Mouse (Mus musculus) activated CD4-positive, CD25-positive, alpha-beta regulatory T cell, adult 4 months (primary cell): ENCODE results near the gene Grwd1. TPM values are rescaled to one million over a fixed set of nuclear protein-coding genes. Genes with fewer than 3 reads are reported as not detected.
"Not testable (repeated sequence)": the region's sequence is repeated elsewhere in the genome, so short reads cannot be mapped to it uniquely, and the experiment has no call there.

Source experiments
- ATAC-seq: one replicate; pipeline ENCODE4 v1.8.0; 2017
- polyA plus RNA-seq, 2 experiments: library from polyadenylated mRNA; unstranded; fragments of 100-300 nt; shearing (Covaris generic); gene quantifications; one replicate each; pipeline ENCODE4 v1.2.1; 2017

Grwd1 gene
- 10 to 100 TPM; 16.1 to 25.3 TPM for polyA plus RNA-seq

DNA sequence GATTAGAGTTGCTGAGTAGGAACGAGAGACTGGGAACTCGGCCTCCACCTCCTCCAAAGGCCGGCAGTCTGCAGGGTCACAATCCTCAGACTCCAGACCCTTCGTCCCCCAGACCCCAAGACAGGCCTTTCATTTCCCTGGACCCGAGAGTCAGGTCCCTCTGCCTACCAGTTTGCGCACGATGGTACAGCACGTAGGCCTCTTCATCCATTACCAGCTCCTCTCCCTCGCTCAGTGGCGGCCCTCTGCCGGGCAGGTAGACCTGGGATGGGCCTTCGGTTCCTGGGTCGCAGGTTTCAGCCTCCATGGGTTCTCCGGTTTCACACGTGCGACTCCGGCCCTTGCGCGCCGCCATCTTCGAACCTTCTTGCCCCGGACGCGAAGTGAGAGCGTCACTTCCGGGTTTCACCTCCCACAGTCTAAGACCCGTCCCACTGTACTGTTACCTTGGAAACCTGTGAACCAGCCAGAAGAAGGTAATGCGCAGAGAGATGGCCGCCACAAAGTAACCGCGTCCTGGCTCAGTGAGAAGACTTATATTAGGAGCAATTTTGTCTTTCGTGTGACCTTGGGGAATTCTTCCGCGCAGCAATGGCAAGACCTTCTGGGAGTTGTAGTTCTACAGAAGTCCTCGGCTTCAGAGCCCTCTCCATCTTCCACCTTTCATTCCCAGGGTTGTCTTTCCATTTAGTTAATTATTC, at the start of gene Grwd1:
Gene Grwd1 (minus strand): TSS at position 518 of the 701 bp plus-strand sequence.
- ATAC-seq = peak; percentile 99

- no peak for ATAC-seq
Observed at GRCm38 (mm10) chr7:45880531-45880930, 49.8 kb upstream of the Grwd1 start.

DNA sequence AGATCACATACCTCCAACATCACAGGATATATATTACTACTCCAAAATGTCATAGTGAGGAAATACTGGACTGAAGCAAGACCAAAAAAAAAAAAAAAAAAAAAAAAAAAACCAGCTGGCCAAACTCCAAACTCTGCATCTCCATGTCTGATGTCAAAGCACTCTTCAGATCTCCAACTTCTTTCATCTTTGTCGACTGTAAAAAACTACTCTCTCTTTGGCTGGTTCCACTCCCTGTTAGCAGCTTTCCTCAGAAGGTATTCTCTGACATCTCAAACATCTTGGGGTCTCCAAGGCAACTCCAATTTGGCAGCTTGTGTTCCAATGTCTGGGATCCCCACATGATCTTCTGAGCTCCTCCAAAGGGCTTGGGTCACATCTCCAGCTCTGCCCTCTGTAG, 47.5 kb upstream of the Grwd1 start, which contains the start of gene Grin2d:
Gene Grin2d (minus strand): TSS at position 101 of the 400 bp plus-strand sequence.
- ATAC-seq = not testable (repeated sequence)

DNA sequence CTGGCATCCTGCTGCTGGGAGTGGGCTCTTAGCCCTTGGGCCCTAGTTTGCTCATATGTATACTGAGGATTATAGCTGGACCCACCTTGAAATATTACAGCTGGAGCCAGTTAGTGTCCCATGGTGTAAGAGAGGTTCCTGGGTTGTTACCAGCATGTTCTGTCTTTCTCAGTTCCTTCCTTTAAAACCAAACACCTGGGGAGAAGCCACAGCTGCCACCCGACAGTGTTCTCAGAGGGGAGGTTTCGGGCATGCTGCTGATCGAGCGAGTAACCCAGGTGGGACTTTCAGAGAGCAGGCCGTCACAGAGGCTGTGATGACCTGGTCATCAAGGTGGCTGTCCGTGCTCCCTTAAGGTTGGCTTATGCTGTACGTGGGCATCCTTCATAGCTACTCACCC, 46.2 kb upstream of the Grwd1 start:
- ATAC-seq = no peak

GRCm38 (mm10) chr7:45873061-45873947, 42.6 kb upstream of the Grwd1 start:
- no peak for ATAC-seq

GRCm38 (mm10) chr7:45872624-45873023, 41.9 kb upstream of the Grwd1 start, which contains the start of gene Kdelr1:
Gene Kdelr1 (plus strand): TSS chr7:45872772.
- peak; percentile 83 for ATAC-seq

DNA sequence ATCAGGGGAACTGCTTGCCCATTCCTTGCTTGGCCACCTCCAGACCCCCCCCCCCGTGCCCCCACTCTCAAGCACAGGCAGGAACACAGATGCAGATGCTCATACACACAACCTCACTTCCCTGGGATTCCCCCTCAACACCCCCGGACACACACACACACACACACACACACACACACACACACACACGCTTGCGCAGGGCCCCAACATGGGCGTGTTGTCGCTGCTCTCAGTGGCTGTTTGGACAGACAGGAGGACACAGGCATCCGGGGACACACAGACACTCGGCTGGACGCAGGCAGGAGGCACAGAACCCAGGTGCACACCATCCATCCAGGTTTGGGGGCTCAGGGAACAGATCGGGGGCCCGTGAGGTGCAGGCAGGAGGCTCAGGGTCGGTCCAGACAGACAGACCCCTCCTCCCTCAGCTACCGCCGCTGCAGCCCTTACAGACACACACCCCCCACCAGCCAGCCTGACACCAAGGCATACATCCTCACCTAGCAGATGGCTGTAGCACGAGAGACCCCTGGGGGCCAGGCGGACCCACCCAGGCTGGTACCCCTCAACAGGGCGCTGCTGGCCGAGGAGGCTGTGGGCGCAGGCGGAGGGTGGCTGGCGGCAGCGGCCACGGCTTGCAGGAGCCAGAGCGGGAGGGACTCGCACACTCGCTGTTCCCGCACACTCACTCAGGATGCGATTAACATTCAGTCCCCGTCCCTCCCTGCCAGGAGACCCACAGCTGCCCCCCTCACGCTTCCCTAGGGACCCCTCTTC, 39.7 kb upstream of the Grwd1 start:
- ATAC-seq = no peak

GRCm38 (mm10) chr7:45869787-45870186, 39.0 kb upstream of the Grwd1 start:
- ATAC-seq = no peak

DNA sequence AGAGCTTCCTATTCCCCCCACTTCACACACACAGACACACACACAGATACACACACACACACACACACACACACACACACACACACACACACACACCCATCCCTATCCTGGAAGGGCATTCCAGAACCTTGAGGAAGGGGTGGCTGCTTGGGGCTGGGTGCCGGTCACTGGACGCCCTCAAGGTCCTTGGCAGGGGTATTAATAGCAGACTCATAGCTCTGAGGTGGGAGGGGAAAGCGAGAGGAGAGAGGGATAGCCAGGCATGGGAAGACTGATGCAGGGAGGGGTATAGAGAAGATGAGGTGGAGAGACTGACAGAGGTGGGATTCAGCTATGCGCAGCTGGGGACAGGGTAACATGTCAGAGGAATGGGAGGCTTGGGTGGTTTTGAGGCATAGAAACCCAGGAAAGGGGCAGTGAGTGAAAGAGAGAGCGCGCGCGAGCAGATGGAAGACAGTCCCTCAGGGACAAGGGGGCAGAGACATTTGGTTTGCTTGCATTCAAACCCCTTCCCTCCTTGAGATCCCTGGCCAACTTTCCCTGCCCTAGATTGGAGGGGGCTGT, 38.4 kb upstream of the Grwd1 start:
- ATAC-seq = no peak

GRCm38 (mm10) chr7:45867871-45868270, 37.1 kb upstream of the Grwd1 start:
- no peak for ATAC-seq

- peak; percentile 75 for ATAC-seq
Observed at GRCm38 (mm10) chr7:45865925-45866910, 35.5 kb upstream of the Grwd1 start.

GRCm38 (mm10) chr7:45864435-45864834, 33.7 kb upstream of the Grwd1 start:
- ATAC-seq = no peak

DNA sequence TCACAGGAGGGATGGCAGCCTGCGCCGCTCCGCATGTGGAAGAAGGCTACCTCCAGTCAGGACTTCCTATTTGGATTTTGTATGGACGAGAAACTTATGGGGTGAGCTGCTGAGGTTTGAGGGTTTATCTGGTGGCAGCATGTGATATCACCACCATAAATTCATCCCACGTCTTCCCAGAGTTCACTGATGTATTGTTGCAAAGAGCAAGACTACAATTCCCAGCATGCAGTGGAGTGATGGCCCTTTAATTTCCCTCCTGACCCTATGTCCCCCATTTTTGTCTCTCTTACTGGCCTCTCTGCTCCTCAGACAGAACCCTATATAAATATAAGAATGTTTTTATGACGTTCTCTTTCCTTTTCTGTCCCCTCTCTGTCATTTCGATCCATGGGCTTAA, 32.1 kb upstream of the Grwd1 start:
- no peak for ATAC-seq

- ATAC-seq = no peak
Observed at GRCm38 (mm10) chr7:45859008-45859407, 28.3 kb upstream of the Grwd1 start.

- no peak for ATAC-seq
Observed at GRCm38 (mm10) chr7:45856950-45857901, 26.5 kb upstream of the Grwd1 start.

GRCm38 (mm10) chr7:45853089-45853488, 22.3 kb upstream of the Grwd1 start:
- ATAC-seq = no peak

DNA sequence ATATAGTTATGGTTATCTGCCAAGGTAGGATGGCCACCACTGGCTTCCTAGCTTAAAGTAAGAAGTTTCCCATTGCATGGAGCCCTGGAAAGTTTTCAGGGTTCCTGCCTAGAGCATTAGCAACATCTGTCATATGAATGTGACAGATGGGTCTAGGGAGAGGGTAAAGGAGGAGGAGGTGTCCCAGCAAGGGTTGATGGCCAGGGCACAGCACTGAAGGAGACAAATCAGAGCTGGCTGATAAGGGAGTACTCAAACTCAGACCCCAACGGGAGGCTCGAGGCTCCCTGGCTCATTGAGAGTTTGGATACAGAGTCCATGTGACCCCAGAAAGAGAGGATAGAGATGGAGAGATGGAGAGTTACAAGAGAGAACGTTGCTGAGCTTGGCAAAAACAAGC, 19.9 kb upstream of the Grwd1 start:
- no peak for ATAC-seq

DNA sequence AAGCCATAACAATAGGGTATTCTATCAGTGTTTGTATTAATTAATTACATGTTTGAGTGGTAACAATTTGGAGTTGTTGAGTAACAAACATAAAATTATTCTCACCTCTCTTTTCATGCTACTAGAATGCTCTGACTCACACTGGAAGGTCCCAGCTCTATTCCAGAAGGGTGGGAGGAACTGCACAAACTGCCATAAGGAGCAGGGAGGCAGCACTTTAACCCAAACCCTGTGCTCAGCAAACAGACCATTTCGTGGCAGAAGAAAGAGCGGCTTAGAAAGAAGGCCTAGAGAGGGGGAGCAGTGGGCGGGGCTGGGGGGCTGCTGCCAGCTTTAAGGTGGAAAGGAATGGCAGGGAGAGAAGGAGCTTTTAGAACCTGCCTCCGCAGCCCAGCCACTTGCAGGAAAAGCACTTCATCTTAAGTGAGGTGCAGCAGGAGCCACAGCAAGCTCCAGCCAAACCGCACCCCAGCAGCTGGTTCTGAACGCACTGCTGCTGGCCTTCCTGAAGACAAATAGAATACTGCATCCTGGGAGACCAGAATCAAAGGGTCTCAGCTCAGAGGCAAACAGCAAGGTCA, 17.8 kb upstream of the Grwd1 start:
- ATAC-seq = no peak

DNA sequence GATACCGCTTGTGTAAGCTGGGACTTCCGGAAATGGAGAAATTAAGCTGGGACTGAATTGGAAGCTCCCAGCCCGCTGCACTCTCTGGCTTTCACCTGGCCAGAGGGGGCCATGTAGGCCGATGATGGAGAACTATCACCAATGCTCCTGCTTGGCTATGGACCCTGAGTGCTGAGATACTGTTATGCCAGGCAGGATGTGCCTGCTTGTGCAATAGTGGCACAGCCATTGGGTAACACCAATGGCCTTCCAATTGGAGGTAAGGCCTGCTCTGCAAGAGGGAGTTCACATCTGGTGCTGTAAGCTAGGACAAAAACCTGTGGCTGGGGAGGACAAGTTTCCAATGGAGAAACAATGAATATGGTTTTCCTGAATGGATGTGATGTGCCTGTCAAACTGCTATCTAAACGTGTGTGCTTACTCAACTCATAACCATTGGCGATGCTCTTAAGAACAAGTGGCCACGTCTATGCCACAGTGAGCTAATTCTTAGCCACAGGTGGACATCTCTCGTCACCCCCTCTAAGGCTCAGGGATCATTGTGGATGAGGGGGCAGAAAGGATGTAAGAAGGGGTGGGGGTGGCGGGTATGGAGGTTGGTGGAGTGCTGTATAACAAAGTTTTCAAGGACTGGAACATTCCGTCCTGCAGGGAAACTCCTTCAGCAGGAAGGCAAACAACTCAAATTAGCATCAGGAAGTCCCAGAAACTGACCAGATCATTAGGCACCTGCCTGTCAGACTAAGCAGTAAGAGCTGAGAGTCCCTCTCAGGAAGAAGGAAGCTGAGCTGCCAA, 12.4 kb upstream of the Grwd1 start:
- no peak for ATAC-seq
